Mouse (Mus musculus) heart, postnatal 0 days (tissue): ENCODE measurements around the gene Tbl1x.

Source experiments
- CTCF ChIP-seq: IDR thresholded peaks from 2 replicates; pipeline ENCODE4 v1.5.1; 2016; ENCODE audit warnings: antibody characterized with exemption, control low read depth, low read depth
- EP300 ChIP-seq: IDR thresholded peaks from 2 replicates; pipeline ENCODE4 v1.6.1; 2016; ENCODE audit warnings: antibody characterized with exemption, low read depth

DNA sequence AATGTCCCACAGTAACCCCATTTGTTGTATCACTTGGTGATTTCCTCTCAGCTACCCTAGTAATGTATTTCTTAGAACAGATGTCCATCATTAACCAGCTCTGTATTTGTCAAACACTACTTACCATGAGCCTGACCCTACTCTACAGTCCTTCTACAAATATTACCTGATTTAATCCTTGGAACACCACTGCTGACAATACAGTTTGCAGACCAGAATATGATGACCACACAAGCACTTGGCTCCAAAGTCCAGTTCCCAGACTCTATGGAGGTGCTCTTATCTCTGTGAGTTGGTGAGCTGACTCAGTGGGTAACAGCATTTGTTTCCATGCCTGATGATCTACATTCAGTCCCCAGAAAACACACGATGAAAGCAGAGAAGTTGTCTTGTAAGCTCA is 37.3 kb upstream of the Tbl1x start:
- no peak for TF ChIP-seq CTCF
- no peak for TF ChIP-seq EP300
